Mouse (Mus musculus): Measurements from ENCODE around the gene Cd19.

DNA sequence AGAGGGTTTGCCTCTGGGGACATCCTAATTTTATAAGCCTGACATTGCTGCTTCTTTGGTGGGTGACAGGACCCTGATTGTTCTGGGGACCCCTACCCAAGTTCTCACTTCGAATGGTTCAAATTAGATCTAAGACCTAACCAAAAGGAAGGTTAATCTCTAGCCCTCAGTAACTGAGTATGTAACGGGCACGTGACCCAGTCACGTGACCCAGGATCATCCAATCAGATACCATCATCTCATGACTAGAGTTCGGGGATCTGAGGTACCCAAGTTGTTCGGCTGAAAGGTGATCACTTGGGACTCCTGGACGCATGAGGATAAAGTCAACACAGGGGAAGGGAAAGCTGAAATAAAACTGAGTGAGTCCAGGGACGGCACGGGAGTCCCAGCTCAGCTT is 41.7 kb downstream of the Cd19 start:
- TF ChIP-seq CTCF (IDR thresholded peaks at IDR 0.05; ENCODE audit: low read depth) = no peak
- no peak for TF ChIP-seq EP300 (IDR thresholded peaks at IDR 0.05; ENCODE audit: low read depth)
